Mouse (Mus musculus): ENCODE measurements at regions not wholly inside any gene's neighbourhood (a gene's known extent, or its start where the extent isn't known, plus 50 kb on each side); places are given as distances from the start of the nearest gene placed in this dataset.
A peak's percentile ranks its signal among the peaks of the same experiment; 100 is the strongest.

GRCm38 (mm10) chr1:168761095-168761494 is 329.0 kb upstream of the Pbx1 start:
- H3K79me2 ChIP-seq (replicated peaks; ENCODE audit: control insufficient read depth, insufficient read depth, low read length): no peaks in the 10 kb centered on the region
- WGBS: 86% methylated on average over 2 of the region's 2 CpGs
- H3K9ac ChIP-seq (ENCODE audit: low read depth, low read length): no peak overlapping the region
- H3K4me3 ChIP-seq: no peak overlapping the region
- H3K27me3 ChIP-seq (ENCODE audit: control insufficient read depth, insufficient read depth, low read length): no peaks in the 10 kb centered on the region
- H3K36me3 ChIP-seq (ENCODE audit: control insufficient read depth, insufficient read depth, low read length): no peaks in the 10 kb centered on the region
- no peak overlapping the region for H3K27ac ChIP-seq
- no peak for DNase-seq
- TF ChIP-seq POLR2A (IDR thresholded peaks at IDR 0.05; ENCODE audit: insufficient read depth, low read depth, low read length): no peak
- no peak for TF ChIP-seq CTCF (IDR thresholded peaks at IDR 0.05)
- TF ChIP-seq EP300 (IDR thresholded peaks at IDR 0.05; ENCODE audit: insufficient read depth, low read depth, low read length): no peak
- intact Hi-C loops (cut with DNase I): no loop called here
- H3K4me1 ChIP-seq (ENCODE audit: control insufficient read depth, insufficient read depth, low read length): no peaks in the 10 kb centered on the region

GRCm38 (mm10) chr1:168760239-168760638 is 328.2 kb upstream of the Pbx1 start:
- Histone ChIP-seq H3K27me3 (ENCODE audit: control insufficient read depth, insufficient read depth, low read length) (no peaks in the 10 kb centered on the region), H3K9ac (ENCODE audit: low read depth, low read length) (no peak overlapping the region), H3K27ac (no peak overlapping the region), H3K4me3 (no peak overlapping the region), H3K79me2 (replicated peaks; ENCODE audit: control insufficient read depth, insufficient read depth, low read length) (no peaks in the 10 kb centered on the region), H3K4me1 (ENCODE audit: control insufficient read depth, insufficient read depth, low read length) (no peaks in the 10 kb centered on the region), H3K36me3 (ENCODE audit: control insufficient read depth, insufficient read depth, low read length) (no peaks in the 10 kb centered on the region)
- TF ChIP-seq EP300 (IDR thresholded peaks at IDR 0.05; ENCODE audit: insufficient read depth, low read depth, low read length): no peak
- no peak for TF ChIP-seq POLR2A (IDR thresholded peaks at IDR 0.05; ENCODE audit: insufficient read depth, low read depth, low read length)
- no peak for TF ChIP-seq CTCF (IDR thresholded peaks at IDR 0.05)
- no peak for DNase-seq
- 73% methylated on average over 1 of the region's 1 CpGs for WGBS
- intact Hi-C loops (cut with DNase I): no loop called here

GRCm38 (mm10) chr1:168758835-168759234 is 326.8 kb upstream of the Pbx1 start:
- no peak for DNase-seq
- TF ChIP-seq POLR2A (IDR thresholded peaks at IDR 0.05; ENCODE audit: insufficient read depth, low read depth, low read length): no peak
- 0 out of 2 replicates have a peak, but pooled peaks have one; percentile 25 for TF ChIP-seq CTCF (IDR thresholded peaks at IDR 0.05)
- Histone ChIP-seq H3K27me3 (ENCODE audit: control insufficient read depth, insufficient read depth, low read length) (no peaks in the 10 kb centered on the region), H3K27ac (no peak overlapping the region), H3K79me2 (replicated peaks; ENCODE audit: control insufficient read depth, insufficient read depth, low read length) (no peaks in the 10 kb centered on the region), H3K9ac (ENCODE audit: low read depth, low read length) (no peak overlapping the region), H3K4me3 (no peak overlapping the region), H3K4me1 (ENCODE audit: control insufficient read depth, insufficient read depth, low read length) (no peaks in the 10 kb centered on the region), H3K36me3 (ENCODE audit: control insufficient read depth, insufficient read depth, low read length) (no peaks in the 10 kb centered on the region)
- WGBS: 57% methylated on average over 2 of the region's 2 CpGs
- intact Hi-C loops (cut with DNase I): no loop called here

GRCm38 (mm10) chr1:168754196-168754595 is 322.1 kb upstream of the Pbx1 start:
- no peak for DNase-seq
- no peaks in the 10 kb centered on the region for H3K27me3 ChIP-seq (ENCODE audit: control insufficient read depth, insufficient read depth, low read length)
- H3K4me1 ChIP-seq (ENCODE audit: control insufficient read depth, insufficient read depth, low read length): no peaks in the 10 kb centered on the region
- no peaks in the 10 kb centered on the region for H3K36me3 ChIP-seq (ENCODE audit: control insufficient read depth, insufficient read depth, low read length)
- 81% methylated on average over 7 of the region's 7 CpGs for WGBS
- no peak overlapping the region for H3K27ac ChIP-seq
- no peak overlapping the region for H3K4me3 ChIP-seq
- intact Hi-C loops (cut with DNase I): no loop called here
- TF ChIP-seq EP300 (IDR thresholded peaks at IDR 0.05; ENCODE audit: insufficient read depth, low read depth, low read length): no peak
- no peak for TF ChIP-seq CTCF (IDR thresholded peaks at IDR 0.05)
- no peak for TF ChIP-seq POLR2A (IDR thresholded peaks at IDR 0.05; ENCODE audit: insufficient read depth, low read depth, low read length)
- no peaks in the 10 kb centered on the region for H3K79me2 ChIP-seq (replicated peaks; ENCODE audit: control insufficient read depth, insufficient read depth, low read length)
- no peak overlapping the region for H3K9ac ChIP-seq (ENCODE audit: low read depth, low read length)

GRCm38 (mm10) chr1:168743435-168743834 is 311.4 kb upstream of the Pbx1 start:
- H3K27ac ChIP-seq: no peak overlapping the region
- no peak for DNase-seq
- WGBS: 92% methylated on average over 1 of the region's 1 CpGs
- H3K36me3 ChIP-seq (ENCODE audit: control insufficient read depth, insufficient read depth, low read length): no peaks in the 10 kb centered on the region
- no peak overlapping the region for H3K9ac ChIP-seq (ENCODE audit: low read depth, low read length)
- intact Hi-C loops (cut with DNase I): no loop called here
- no peak for TF ChIP-seq EP300 (IDR thresholded peaks at IDR 0.05; ENCODE audit: insufficient read depth, low read depth, low read length)
- no peak for TF ChIP-seq POLR2A (IDR thresholded peaks at IDR 0.05; ENCODE audit: insufficient read depth, low read depth, low read length)
- TF ChIP-seq CTCF (IDR thresholded peaks at IDR 0.05): no peak
- no peaks in the 10 kb centered on the region for H3K4me1 ChIP-seq (ENCODE audit: control insufficient read depth, insufficient read depth, low read length)
- H3K27me3 ChIP-seq (ENCODE audit: control insufficient read depth, insufficient read depth, low read length): no peaks in the 10 kb centered on the region
- no peaks in the 10 kb centered on the region for H3K79me2 ChIP-seq (replicated peaks; ENCODE audit: control insufficient read depth, insufficient read depth, low read length)
- no peak overlapping the region for H3K4me3 ChIP-seq

- Histone ChIP-seq H3K27ac (no peak overlapping the region), H3K4me3 (no peak overlapping the region), H3K27me3 (ENCODE audit: control insufficient read depth, insufficient read depth, low read length) (no peaks in the 10 kb centered on the region), H3K36me3 (ENCODE audit: control insufficient read depth, insufficient read depth, low read length) (no peaks in the 10 kb centered on the region), H3K9ac (ENCODE audit: low read depth, low read length) (no peak overlapping the region), H3K79me2 (replicated peaks; ENCODE audit: control insufficient read depth, insufficient read depth, low read length) (no peaks in the 10 kb centered on the region), H3K4me1 (ENCODE audit: control insufficient read depth, insufficient read depth, low read length) (no peaks in the 10 kb centered on the region)
- no peak for DNase-seq
- intact Hi-C loops (cut with DNase I): no loop called here
- WGBS: 77% methylated on average over 3 of the region's 3 CpGs
- no peak for TF ChIP-seq POLR2A (IDR thresholded peaks at IDR 0.05; ENCODE audit: insufficient read depth, low read depth, low read length)
- no peak for TF ChIP-seq CTCF (IDR thresholded peaks at IDR 0.05)
- no peak for TF ChIP-seq EP300 (IDR thresholded peaks at IDR 0.05; ENCODE audit: insufficient read depth, low read depth, low read length)
These were observed 305.9 kb upstream of the Pbx1 start for GRCm38 (mm10) chr1:168738005-168738404.
